In the genomic region with DNA sequence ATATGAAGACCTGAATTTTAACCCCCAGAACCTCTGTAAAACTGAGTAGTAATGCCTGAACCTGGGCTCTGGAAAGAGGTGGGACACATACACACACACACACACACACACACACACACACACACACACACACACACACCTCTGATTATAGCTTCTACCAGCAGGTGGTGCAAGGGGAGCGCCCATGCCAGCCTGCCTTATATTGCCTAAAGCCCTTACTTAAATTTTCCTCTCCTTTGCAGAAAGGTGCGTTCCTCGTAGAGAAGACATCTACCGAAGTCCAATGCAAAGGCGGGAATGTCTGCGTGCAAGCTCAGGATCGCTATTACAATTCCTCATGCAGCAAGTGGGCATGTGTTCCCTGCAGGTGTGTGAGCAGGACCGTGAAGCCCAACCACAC, we compare ENCODE assay signal across 17 mouse cellular contexts. TPM values are rescaled to one million over a fixed set of nuclear protein-coding genes. Genes with fewer than 3 reads are reported as not detected.
A peak's percentile ranks its signal among the peaks of the same experiment; 100 is the strongest.
DNase-seq lines count a peak whose midpoint lies in the region; ATAC-seq and TF ChIP-seq lines count a peak whose summit lies in the region.
"Had no signal": no experiment of that assay in that cellular context is flagged by ENCODE, and none has a peak within 500 bp of the region (broad histone marks: within the 10 kb centered on the region; RNA-seq: fewer than 3 reads in every experiment).

No protein-coding gene starts in this region.

- no peak for TF ChIP-seq POLR2A in kidney, adult 2 months (IDR thresholded peaks at IDR 0.05; ENCODE audit: low read depth, low read length)
- no peak for TF ChIP-seq POLR2A in MEL (IDR thresholded peaks at IDR 0.05; ENCODE audit: control insufficient read depth in 1 of 2, insufficient read depth in 1 of 2, low read depth in 1 of 2, low read length in 2 of 2, poor library complexity in 1 of 2)

- no peak overlapping the region for H3K27ac ChIP-seq in kidney, adult 2 months (ENCODE audit: insufficient read depth, low read depth, low read length)
- no peak overlapping the region for H3K27ac ChIP-seq in MEL (ENCODE audit: control insufficient read depth, low read depth, low read length)
- H3K27ac ChIP-seq: heart, embryonic 13.5 days; intestine, embryonic 15.5 days; limb, embryonic 10.5 days; macrophage; stomach, embryonic 15.5 days had no signal

- no peaks in the 10 kb centered on the region for H3K4me1 ChIP-seq in kidney, adult 2 months (ENCODE audit: control insufficient read depth, insufficient read depth, low read length)
- H3K4me1 ChIP-seq in MEL (ENCODE audit: control insufficient read depth in 1 of 2, insufficient read depth in 2 of 2, low read length in 2 of 2): peaks cover 0 to 8% of the 10 kb centered on the region in 2 experiments; a peak in 2 of 4 replicates
- H3K4me1 ChIP-seq: intestine, embryonic 15.5 days; limb, embryonic 10.5 days; stomach, embryonic 15.5 days had no signal

- no peaks in the 10 kb centered on the region for H3K9me3 ChIP-seq in MEL (replicated peaks; ENCODE audit: insufficient read depth, low read length)
- H3K9me3 ChIP-seq: G1E; heart, embryonic 13.5 days; intestine, embryonic 15.5 days; limb, embryonic 10.5 days; stomach, embryonic 15.5 days had no signal

- no peaks in the 10 kb centered on the region for H3K79me2 ChIP-seq in MEL (ENCODE audit: control insufficient read depth, insufficient read depth, low read length, poor library complexity)

- peak; percentile 63 for TF ChIP-seq RAD21 in MEL (IDR thresholded peaks at IDR 0.05; ENCODE audit: low read depth, low read length)

- no peak overlapping the region for H3K9ac ChIP-seq in MEL (ENCODE audit: control insufficient read depth, low read depth, low read length, poor library complexity, severe bottlenecking)
- H3K9ac ChIP-seq: heart, embryonic 13.5 days; intestine, embryonic 15.5 days; stomach, embryonic 15.5 days had no signal

- WGBS in kidney, adult 2 months: 62% methylated on average over 8 of the region's 8 CpGs

- H3K36me3 ChIP-seq in kidney, adult 2 months (ENCODE audit: control insufficient read depth, insufficient read depth, low read length): no peaks in the 10 kb centered on the region
- H3K36me3 ChIP-seq in MEL (ENCODE audit: control insufficient read depth in 1 of 2, insufficient read depth in 2 of 2, low read length in 2 of 2): no peaks in the 10 kb centered on the region
- H3K36me3 ChIP-seq: G1E; heart, embryonic 13.5 days; intestine, embryonic 15.5 days; limb, embryonic 10.5 days; stomach, embryonic 15.5 days had no signal

- ATAC-seq in megakaryocyte progenitor cell, adult 5-6 weeks (replicated peaks; ENCODE audit: poor library complexity): peak; percentile 54; the same call in 1 of the 2 replicates
- no peak for ATAC-seq in erythroblast, adult 5-6 weeks (replicated peaks; ENCODE audit: low FRiP score, poor library complexity, severe bottlenecking)
- ATAC-seq: intestine, embryonic 15.5 days had no signal

- peak; percentile 43; the same call in 1 of the 2 replicates for TF ChIP-seq CTCF in kidney, adult 2 months (conservative IDR thresholded peaks at IDR 0.05; ENCODE audit: insufficient read depth, insufficient read length, low read depth, low read length)
- TF ChIP-seq CTCF in MEL (IDR thresholded peaks at IDR 0.05 in 2 of 3, conservative IDR thresholded peaks at IDR 0.05 in 1 of 3; ENCODE audit: control insufficient read depth in 1 of 3, insufficient read depth in 1 of 3, low read depth in 2 of 3, low read length in 3 of 3, poor library complexity in 1 of 3, severe bottlenecking in 1 of 3): peak in 2 of 3 experiments; percentile 64 to 65; a peak in 4 of 6 replicates

- peak; percentile 11 for DNase-seq in kidney, adult 2 months
- DNase-seq in kidney, adult 8-10 months: no peak
- DNase-seq in 416B (ENCODE audit: low read depth) (peak; percentile 14), MEL (ENCODE audit: low read depth, low spot score) (peak; percentile 35)
- no peak for DNase-seq in layer of hippocampus, adult 9-11 months
- DNase-seq in frontal cortex, postnatal 25 days (ENCODE audit: low spot score in 2 of 2): no peak
- DNase-seq: adrenal gland, postnatal 10 days; cerebellum, adult 9-11 months; right cerebral cortex, adult 18-20 months had no signal

- H3K27me3 ChIP-seq in kidney, adult 2 months (replicated peaks; ENCODE audit: control insufficient read depth, insufficient read depth, low read length): no peaks in the 10 kb centered on the region
- H3K27me3 ChIP-seq in MEL (ENCODE audit: control insufficient read depth in 1 of 2, insufficient read depth in 2 of 2, low read length in 2 of 2): peaks cover 6% of the 10 kb centered on the region in 2 experiments
- H3K27me3 ChIP-seq: intestine, embryonic 15.5 days; stomach, embryonic 15.5 days had no signal

- no peak for TF ChIP-seq EP300 in MEL (IDR thresholded peaks at IDR 0.05; ENCODE audit: low read depth in 1 of 2, low read length in 2 of 2)

- no peak overlapping the region for H3K4me3 ChIP-seq in kidney, adult 2 months (ENCODE audit: insufficient read depth, low read depth, low read length)
- no peak overlapping the region for H3K4me3 ChIP-seq in MEL (ENCODE audit: control insufficient read depth in 1 of 2, insufficient read depth in 1 of 2, low read depth in 2 of 2, low read length in 2 of 2)
- H3K4me3 ChIP-seq: heart, embryonic 13.5 days; intestine, embryonic 15.5 days; limb, embryonic 10.5 days; stomach, embryonic 15.5 days had no signal

TF ChIP-seq in MEL, 35 proteins besides CTCF, POLR2A, EP300 and RAD21:
- TF ChIP-seq BHLHE40 (IDR thresholded peaks at IDR 0.05; ENCODE audit: borderline replicate concordance, low read depth, low read length) (no peak), GABPA (IDR thresholded peaks at IDR 0.05; ENCODE audit: low read depth, low read length) (no peak), GATA1 (IDR thresholded peaks at IDR 0.05; ENCODE audit: low read depth, low read length) (no peak), RCOR1 (IDR thresholded peaks at IDR 0.05; ENCODE audit: low read depth, low read length) (no peak), SMC3 (IDR thresholded peaks at IDR 0.05; ENCODE audit: low read depth, low read length) (peak; percentile 74), USF1 (IDR thresholded peaks at IDR 0.05; ENCODE audit: low read depth, low read length) (no peak), ZNF384 (IDR thresholded peaks at IDR 0.05; ENCODE audit: low read depth, low read length) (no peak), UBTF (IDR thresholded peaks at IDR 0.05; ENCODE audit: borderline replicate concordance, insufficient read depth, low read depth, low read length) (no peak), MYC (IDR thresholded peaks at IDR 0.05; ENCODE audit: low read depth, low read length) (no peak), MAFK (IDR thresholded peaks at IDR 0.05; ENCODE audit: borderline replicate concordance, low read depth, low read length) (no peak), ZC3H11A (IDR thresholded peaks at IDR 0.05; ENCODE audit: low read depth, low read length) (peak; percentile 62), JUND (IDR thresholded peaks at IDR 0.05; ENCODE audit: low read depth, low read length) (no peak), POLR2AphosphoS5 (IDR thresholded peaks at IDR 0.05; ENCODE audit: borderline replicate concordance, low read depth, low read length) (no peak), POLR2AphosphoS2 (IDR thresholded peaks at IDR 0.05; ENCODE audit: low read length) (no peak)

RNA-seq across cellular contexts. Expression of gene Il12b, which starts 12.4 kb away (rescaled TPM):
- polyA plus RNA-seq in kidney, adult 2 months (2012; rRNA removed): 0.07 and 0.11 TPM in 2 replicates
- total RNA-seq in MEL (2012; rRNA removed): not detected in 2 replicates
- not detected for polyA plus RNA-seq in MEL (2012; ENCODE audit: insufficient read depth in 1 of 2, insufficient read length in 2 of 2, low read depth in 1 of 2, low replicate concordance in 2 of 2, missing spikeins in 1 of 2)
- total RNA-seq in megakaryocyte progenitor cell, adult 5-6 weeks (2015): not detected in 2 replicates
- not detected in 2 replicates for total RNA-seq in megakaryocyte progenitor cell, adult 5-6 weeks (2017)
- not detected in 2 replicates for total RNA-seq in erythroblast, adult 5-6 weeks (2015; ENCODE audit: low replicate concordance)
- not detected in 2 replicates for total RNA-seq in erythroblast, adult 5-6 weeks (2017; ENCODE audit: low replicate concordance)
- total RNA-seq: adrenal gland, postnatal 10 days; G1E had no signal
- polyA plus RNA-seq: G1E; intestine, embryonic 15.5 days; limb, embryonic 10.5 days had no signal

RNA-seq across cellular contexts. Expression of gene Ublcp1, which starts 58.0 kb away (rescaled TPM):
- polyA plus RNA-seq in kidney, adult 2 months (2012; rRNA removed): 18.3 and 18.7 TPM in 2 replicates
- 18.8 and 21.1 TPM in 2 replicates for total RNA-seq in MEL (2012; rRNA removed)
- polyA plus RNA-seq in MEL (2012; ENCODE audit: insufficient read depth in 1 of 2, insufficient read length in 2 of 2, low read depth in 1 of 2, low replicate concordance in 2 of 2, missing spikeins in 1 of 2): 10 to 100 TPM in 1 of 2 experiments, not detected in 1; 22.2 TPM
- 11.0 and 14.9 TPM in 2 replicates for total RNA-seq in megakaryocyte progenitor cell, adult 5-6 weeks (2015)
- 11.6 and 13.8 TPM in 2 replicates for total RNA-seq in megakaryocyte progenitor cell, adult 5-6 weeks (2017)
- 224 and 301 TPM in 2 replicates for total RNA-seq in erythroblast, adult 5-6 weeks (2015; ENCODE audit: low replicate concordance)
- 191 and 230 TPM in 2 replicates for total RNA-seq in erythroblast, adult 5-6 weeks (2017; ENCODE audit: low replicate concordance)

Comparison
In these comparisons a context has a peak if more than half of its experiments do, and no peak if none do; other contexts are left out.
1. DNase-seq: peak in kidney, adult 2 months (single experiment), 416B (single experiment) and MEL (single experiment); none in kidney, adult 8-10 months (0 of 2), layer of hippocampus, adult 9-11 months (single experiment) and frontal cortex, postnatal 25 days (0 of 2).